Mouse (Mus musculus) left cerebral cortex, adult 8-10 months (tissue): Measurements from ENCODE around the gene Gm20708. TPM values are rescaled to one million over a fixed set of nuclear protein-coding genes. Genes with fewer than 3 reads are reported as not detected.

ENCODE experiments used
- DNase-seq, 2 experiments: peaks; one replicate each; pipeline ENCODE4 v3.0.0; 2022; ENCODE audit warnings: low spot score in 2 of 2
- total RNA-seq, 4 experiments: library from RNA; stranded (reverse); gene quantifications; 2 replicates each; pipeline ENCODE4 v1.2.4; 2022

Gene Gm20708
- total RNA-seq, result 1 to 10 TPM in 3 of 4 experiments, under 1 TPM in 1; 0.91 to 3.0 (median 1.8) TPM

DNA sequence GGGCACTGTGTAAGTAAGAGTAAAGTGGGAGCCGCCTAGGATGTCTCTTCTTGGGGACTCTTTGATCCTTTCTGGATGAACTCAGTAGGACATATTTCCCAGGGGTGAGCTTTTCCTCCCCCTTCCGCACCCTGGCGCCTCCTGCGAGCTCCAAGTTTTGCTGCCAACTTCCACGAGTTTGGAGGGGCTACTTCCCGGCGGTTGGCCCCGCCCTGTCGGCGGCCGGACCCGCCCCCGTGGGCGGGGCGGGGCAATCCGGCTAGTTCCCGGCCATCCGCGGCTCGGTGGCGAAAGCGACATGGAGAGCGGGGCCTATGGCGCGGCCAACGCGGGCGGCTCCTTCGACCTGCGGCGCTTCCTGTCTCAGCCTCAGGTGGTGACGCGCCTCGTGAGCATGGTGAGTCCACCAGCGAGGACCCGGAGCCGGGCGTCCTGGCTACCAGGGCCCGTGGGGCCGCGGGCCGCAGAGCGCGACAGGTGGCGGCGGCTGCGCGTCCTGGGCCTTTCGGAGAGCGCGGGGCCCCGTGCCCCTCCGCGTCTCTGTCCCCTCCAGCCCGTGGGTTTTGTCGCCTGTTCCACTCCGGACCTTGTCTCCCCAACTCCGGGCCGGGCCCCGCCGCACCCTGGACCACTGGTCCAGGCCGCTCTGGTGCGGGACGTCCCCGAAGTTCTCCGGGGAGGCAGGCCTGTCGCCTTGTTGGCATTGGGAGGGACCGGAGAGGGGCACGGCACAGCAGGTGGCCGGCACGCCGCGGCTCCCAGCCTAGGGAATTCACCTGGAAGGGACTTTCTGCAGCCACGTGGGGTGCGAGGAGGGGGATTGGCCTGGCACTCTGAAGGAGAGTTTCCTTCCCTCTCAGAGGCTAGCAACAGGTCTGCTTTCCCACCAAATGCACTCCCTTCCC lies at the start of gene Gm20708, which contains the start of gene Syngr2:
Gene Gm20708 (plus strand): TSS at position 262 of the 905 bp plus-strand sequence.
Gene Syngr2 (plus strand): TSS at position 262 of the 905 bp plus-strand sequence.
- DNase-seq, result no peak

- peak in 1 of 2 experiments; percentile 49 for DNase-seq
These were observed 48.9 kb upstream of the Gm20708 start for GRCm38 (mm10) chr11:117760374-117761119.

DNA sequence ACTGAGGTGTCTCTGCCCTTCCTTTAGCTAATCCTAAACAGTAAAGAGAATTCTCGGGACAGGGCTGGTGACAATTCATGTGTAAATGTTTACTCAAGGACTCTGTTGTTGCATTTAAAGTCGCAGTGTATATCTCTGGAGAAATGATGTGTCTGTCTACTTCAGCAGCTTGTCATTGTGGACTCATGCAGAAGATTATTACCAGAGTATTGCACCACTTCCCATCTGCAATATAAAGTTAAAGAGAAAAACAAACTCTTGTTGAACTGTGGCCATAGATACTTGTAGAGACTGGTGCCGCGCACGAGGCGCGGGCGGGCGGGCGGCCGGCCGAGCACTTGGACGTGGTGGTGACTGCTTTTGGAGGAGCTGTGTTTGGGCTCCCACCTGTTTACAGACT lies 47.7 kb upstream of the Gm20708 start:
- DNase-seq, result no peak

- no peak for DNase-seq
These were observed 47.2 kb upstream of the Gm20708 start for GRCm38 (mm10) chr11:117762246-117762645.

GRCm38 (mm10) chr11:117764319-117764718 lies 45.1 kb upstream of the Gm20708 start:
- no peak for DNase-seq

DNA sequence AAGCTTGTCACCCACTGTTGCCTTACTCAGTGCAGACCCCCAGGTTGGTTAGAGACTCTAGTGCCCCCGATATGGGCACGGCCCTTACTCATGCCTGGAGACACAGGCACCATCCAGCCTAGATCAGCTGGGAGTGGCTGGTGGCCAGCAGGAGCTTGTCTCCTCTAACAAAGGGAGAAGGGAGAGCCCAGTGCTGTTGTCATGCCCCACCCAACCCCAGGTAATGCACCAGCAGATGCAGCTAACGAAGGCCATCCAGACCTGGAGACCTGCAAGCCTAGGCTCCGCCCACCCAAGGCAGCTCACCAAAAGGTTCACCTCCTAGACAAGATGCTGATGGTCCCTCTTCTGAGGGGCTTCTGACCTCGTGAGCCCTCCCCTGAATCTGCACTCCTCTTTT lies 44.1 kb upstream of the Gm20708 start:
- no peak for DNase-seq

DNA sequence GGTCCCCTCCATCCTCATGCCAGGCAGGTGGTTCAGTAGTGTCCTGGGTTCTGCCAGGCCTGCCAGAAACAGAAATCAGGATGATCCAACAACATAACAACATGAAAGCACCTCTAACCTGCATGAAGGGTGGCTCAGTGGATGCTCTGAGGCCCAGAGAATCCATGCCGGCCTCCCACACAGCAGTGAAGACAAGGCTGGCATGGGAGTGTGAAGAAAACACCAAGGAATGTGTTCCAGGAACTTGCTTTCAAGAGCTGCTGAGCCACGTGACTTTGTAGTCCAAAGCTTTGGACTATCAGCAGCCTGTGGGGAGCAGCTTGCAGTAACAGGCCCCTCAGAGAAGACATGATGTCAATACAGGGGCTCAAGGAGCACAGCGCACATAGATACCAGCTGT lies 43.2 kb upstream of the Gm20708 start:
- DNase-seq, result no peak

GRCm38 (mm10) chr11:117768725-117769682 lies 40.5 kb upstream of the Gm20708 start:
- no peak for DNase-seq

GRCm38 (mm10) chr11:117769683-117770047 lies 39.8 kb upstream of the Gm20708 start:
- no peak for DNase-seq

DNA sequence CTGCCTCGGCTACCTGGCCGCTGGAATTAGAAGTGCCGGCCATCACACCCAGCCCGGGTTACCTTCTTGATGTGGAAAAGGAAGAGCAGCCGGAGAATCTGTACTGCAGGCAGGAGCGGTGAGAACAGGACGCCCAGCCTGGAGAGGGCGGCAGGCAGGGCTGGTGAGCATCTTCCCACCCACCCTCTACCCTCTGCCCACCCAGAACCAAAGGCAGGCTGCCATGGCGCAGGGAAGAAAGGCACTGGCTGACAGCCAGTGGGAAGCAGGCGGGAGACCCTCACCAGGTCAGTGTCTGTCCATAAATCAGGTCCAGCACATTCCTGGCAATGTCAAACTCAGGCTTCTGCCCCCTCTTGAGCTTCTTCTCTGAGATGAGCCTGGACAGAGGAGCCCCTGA lies 39.1 kb upstream of the Gm20708 start:
- DNase-seq, result no peak

DNA sequence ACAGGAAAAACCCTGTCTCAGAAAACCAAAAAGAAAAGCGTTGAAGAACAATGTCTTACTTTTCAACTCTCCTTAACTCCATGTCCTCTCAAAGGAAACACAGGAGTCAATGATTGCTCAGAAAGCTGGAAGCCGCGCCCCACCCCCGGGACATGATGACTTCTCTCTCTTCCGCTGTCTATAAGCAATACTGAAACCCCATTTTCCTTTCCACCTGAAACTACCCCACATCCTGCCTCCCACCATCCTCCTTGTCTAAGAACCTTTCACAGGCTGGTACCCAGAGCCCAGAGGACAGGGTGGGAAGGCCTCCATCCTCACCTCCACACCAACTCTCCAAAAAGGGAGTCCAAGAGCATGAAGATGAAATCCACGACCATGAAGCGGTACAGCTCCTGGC lies 37.1 kb upstream of the Gm20708 start:
- no peak for DNase-seq

- DNase-seq, result no peak
These were observed 34.5 kb upstream of the Gm20708 start for GRCm38 (mm10) chr11:117774925-117775324.

- no peak for DNase-seq
These were observed 33.9 kb upstream of the Gm20708 start for GRCm38 (mm10) chr11:117775540-117775939.

DNA sequence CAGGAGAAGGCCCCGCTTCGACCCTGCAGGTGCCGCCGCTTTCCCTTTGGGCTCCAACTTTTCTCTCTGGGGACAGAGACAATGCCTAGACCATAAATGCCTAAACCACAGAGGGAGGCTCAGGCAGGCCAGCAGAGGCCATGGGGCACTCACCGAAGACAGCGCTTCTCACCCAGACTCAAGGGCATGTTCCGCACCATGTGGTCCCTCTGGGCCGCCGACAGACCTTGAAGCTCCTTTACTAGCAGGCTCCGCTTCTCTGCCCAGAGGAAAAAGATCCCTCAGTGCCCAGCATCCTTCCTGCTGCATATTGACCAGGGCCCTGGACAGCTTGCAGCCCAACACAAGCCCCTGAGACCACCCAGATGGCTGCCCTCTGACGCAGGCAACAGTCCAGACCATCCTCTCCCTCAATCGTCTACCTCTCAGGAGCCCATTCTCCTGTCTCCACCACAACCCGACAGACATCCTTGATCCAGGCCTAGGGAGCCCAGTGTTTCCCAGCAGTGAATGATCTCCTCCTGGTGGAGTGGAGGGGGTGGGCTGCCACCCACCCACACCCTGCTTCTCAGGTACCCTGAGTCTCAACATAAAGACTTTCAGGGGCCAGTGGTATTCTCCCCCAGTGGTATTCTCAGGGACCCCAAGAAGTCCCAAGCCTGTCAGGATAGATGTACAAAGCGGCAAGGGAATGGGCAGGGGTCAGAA lies 33.2 kb upstream of the Gm20708 start:
- no peak for DNase-seq

DNA sequence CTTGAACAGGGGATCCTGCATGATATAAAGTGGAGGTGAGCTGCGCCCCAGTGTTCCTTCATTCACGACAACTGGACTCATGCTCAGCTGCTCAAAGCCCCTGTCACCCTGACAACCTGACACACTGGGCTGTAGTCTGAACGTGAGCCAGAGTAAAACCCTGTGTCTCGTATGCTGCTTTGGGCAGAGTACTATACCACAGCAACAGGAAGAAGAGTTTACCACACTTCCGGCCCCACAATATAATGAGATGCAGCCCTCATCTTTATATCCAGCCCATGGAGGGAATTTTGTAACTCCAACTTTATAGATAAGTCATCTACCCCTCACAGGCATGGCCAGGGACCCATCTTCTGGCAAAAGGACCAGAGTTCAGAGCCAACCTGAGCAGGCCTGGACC lies 32.4 kb upstream of the Gm20708 start:
- no peak for DNase-seq

- DNase-seq, result no peak
These were observed 31.4 kb upstream of the Gm20708 start for GRCm38 (mm10) chr11:117778031-117778430.

GRCm38 (mm10) chr11:117778851-117779433 lies 30.5 kb upstream of the Gm20708 start:
- no peak for DNase-seq

DNA sequence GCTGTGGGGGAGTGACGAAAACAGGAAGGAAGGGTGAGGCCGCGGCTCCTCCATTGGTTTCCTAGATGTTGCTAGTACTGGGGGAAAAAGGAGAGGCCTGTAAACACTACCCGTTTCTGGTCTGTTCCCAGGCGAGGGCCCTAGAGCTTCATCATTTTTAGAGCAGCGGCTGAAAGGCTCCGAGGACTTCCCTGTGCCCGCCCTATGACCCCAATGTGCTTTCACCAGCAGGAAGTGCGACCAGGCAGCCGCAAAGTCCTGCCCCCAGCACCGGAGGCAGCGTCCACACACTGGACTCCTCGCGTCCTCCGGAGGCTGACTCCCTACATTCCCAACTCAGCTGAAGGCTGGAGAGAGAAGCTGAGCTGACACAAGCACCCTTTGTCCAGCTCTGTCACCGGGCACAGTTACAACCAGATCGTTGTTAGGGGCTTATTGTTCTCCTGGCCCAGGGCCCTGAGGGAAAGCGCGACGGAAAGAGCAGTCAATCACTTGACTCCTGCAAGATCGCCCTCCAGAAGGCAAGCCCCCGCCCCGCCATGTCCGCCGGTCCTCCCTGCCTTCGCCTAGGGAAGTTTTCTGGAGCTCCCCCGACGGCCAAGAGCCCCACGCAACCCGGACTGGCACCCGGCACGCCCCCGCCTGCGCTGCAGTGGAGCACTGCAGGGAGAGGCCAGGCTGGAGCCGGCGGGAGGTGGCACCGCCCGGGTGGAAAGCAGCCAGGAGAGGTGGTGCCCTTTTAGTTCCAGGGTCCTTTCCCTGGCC lies 29.9 kb upstream of the Gm20708 start:
- DNase-seq, result no peak

- DNase-seq, result no peak
These were observed 29.3 kb upstream of the Gm20708 start for GRCm38 (mm10) chr11:117780199-117780515.
